Mouse (Mus musculus) left cerebral cortex, postnatal 4 days (tissue): ENCODE results near the gene Zic5. TPM values are rescaled to one million over a fixed set of nuclear protein-coding genes. Genes with fewer than 3 reads are reported as not detected.

Experiments
- DNase-seq: peaks from one replicate; pipeline ENCODE4 v3.0.0-alpha.2; 2022
- intact Hi-C: fragments of 180-260 bp; cut with DNase I; formaldehyde crosslinking; loops from one replicate; pipeline ENCODE4 v1.15.1; 2025
- total RNA-seq, 2 experiments: library from RNA; stranded (reverse); gene quantifications; 2 replicates each; pipeline ENCODE4 v1.2.3; 2021

Zic5 gene
- total RNA-seq, 2 experiments from 2014 or later = 3.9 to 5.1 TPM

DNA sequence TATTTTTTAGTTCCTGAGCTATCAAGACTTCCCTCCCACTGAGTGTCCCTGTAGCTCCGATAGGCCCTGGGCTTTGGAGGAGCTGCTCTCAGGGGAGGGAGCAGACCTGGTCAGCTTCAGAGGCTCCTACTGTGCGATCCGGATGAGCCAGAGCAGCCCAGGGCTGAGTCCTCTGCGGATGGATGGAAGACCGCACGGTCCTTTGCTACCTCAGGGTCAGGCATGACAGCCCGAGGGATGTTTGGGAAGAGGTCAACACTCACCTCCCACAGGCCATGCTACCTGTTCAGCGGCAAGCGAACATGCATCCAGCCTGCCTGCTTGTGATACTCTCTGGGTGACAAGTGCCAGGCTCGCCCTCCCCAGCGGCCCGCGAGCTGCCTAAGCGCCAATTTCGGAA is 15.7 kb upstream of the Zic5 start:
- intact Hi-C loops = loop anchor here (5.0 kb wide), 1 partner anchor 396 kb away; no protein-coding TSS in a partner anchor
- DNase-seq = peak; percentile 41

- intact Hi-C loops = loop anchor here (5.0 kb wide), 1 partner anchor 397 kb away; no protein-coding TSS in a partner anchor
Measured at GRCm38 (mm10) chr14:122480355-122480754, 14.9 kb upstream of the Zic5 start.

GRCm38 (mm10) chr14:122479461-122480109 is 14.1 kb upstream of the Zic5 start:
- intact Hi-C loops = loop anchor here (5.0 kb wide), 2 partner anchors 252 to 398 kb away; no protein-coding TSS in a partner anchor
- DNase-seq = no peak

More at GRCm38 (mm10) chr14:122480355-122480754, 14.9 kb upstream of the Zic5 start:
- DNase-seq = no peak

DNA sequence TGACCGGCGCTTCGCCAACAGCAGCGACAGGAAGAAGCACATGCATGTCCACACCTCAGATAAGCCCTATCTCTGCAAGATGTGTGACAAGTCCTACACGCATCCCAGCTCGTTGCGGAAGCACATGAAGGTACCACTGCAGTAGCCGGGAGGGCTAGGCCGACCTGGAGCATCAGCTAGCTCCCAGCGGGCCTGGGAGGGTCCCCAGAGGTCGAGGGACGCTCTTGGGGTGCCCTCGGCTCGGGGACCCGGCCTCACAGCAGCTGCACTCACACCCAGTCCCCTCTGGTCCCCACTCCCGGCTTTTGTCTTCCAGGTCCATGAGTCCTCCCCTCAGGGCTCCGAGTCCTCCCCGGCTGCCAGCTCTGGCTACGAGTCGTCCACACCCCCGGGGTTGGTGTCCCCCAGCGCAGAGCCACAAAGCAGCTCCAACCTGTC is 13.1 kb upstream of the Zic5 start:
- DNase-seq = peak; percentile 65
- intact Hi-C loops = loop anchor here (5.0 kb wide), 1 partner anchor 251 kb away; no protein-coding TSS in a partner anchor

DNA sequence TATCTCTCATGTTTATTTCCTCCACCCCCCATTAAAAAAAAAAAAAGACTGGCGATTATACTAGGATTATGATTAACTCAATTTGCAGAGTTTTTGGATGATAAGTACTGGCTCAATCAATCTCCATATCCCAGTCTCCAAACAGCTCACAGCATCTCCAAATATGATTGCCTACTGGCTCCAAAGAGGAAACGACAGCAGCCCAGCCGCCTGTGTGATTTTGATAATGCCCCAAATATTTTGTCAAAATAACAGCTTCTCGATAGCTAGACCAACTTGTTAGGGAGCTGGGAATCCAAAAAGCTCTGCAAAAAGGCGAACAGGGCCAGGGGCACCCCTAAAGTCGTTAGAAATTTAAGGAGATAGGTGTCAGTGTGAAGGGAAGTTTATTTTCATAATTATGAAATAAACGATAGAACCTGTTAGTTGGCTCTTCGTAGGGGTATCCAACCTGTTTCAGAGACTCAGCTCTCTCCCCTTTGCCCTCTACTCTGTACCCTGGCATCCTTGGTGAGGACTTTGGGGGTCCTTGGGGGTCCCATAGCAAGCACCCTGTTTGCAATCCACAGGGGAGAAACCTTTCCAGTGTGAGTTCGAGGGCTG is 12.6 kb upstream of the Zic5 start:
- DNase-seq = no peak
- intact Hi-C loops = loop anchor here (5.0 kb wide), 1 partner anchor 251 kb away; no protein-coding TSS in a partner anchor

DNA sequence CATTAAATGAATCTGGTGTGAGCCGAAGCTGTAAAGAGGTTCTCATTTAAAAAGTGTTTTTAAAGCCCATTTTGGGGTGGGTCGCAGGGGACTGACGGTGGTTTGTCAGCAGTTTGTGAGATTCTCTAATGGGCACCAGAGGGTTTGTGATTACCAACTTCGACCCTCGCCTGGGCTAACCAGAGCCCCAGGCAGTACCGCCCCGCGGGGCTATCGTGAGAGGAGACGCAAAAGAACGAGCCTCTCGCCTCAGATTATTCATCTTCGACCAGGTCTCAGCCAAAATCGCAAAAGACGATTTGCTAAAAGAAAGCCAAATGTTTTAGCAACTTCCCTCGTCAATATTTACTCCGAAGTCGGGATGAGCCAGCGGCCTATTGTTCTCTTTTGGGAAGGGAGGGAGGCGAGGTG is 11.8 kb upstream of the Zic5 start:
- no peak for DNase-seq
- intact Hi-C loops = loop anchor here (5.0 kb wide), 1 partner anchor 250 kb away; no protein-coding TSS in a partner anchor

DNA sequence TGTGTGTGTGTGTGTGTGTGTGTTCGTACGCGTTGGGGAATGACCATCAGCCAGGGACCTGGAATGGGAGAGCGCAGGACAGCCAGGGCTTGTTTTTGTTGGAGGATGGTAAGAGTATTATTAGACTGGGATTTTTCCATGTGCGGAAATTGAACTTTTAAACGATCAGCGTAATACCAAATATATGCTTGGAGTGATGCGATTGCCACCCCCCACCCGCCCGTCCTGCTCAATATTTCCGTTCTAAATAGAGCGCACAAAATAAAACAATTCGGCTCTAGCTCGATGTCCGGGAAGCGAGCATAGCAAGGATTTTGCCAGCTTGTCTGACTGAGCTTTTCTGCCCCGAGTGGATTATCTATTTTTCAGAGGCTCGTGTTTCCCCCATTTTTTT is 11.3 kb upstream of the Zic5 start:
- DNase-seq = no peak
- intact Hi-C loops = loop anchor here (5.0 kb wide), 1 partner anchor 250 kb away; no protein-coding TSS in a partner anchor

DNA sequence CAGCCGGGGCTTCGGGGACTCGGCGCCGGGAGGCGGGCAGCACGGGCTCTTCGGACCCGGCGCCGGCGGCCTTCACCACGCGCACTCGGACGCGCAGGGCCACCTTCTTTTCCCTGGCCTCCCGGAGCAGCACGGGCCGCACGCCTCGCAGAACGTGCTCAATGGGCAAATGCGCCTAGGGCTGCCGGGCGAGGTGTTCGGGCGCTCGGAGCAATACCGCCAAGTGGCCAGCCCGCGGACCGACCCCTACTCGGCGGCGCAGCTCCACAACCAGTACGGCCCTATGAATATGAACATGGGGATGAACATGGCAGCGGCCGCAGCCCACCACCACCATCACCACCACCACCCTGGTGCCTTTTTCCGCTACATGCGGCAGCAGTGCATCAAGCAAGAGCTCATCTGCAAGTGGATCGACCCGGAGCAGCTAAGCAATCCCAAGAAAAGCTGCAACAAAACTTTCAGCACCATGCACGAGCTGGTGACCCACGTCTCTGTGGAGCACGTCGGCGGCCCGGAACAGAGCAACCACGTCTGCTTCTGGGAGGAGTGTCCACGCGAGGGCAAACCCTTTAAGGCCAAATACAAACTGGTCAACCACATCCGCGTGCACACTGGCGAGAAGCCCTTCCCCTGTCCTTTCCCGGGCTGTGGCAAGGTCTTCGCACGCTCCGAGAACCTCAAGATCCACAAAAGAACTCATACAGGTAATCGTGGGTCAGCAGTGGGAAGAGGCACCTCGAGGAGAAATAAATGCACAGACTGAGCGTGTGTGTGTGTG is 10.8 kb upstream of the Zic5 start:
- DNase-seq = peak; percentile 37
- intact Hi-C loops = loop anchor here (5.0 kb wide), 1 partner anchor 249 kb away; no protein-coding TSS in a partner anchor

DNA sequence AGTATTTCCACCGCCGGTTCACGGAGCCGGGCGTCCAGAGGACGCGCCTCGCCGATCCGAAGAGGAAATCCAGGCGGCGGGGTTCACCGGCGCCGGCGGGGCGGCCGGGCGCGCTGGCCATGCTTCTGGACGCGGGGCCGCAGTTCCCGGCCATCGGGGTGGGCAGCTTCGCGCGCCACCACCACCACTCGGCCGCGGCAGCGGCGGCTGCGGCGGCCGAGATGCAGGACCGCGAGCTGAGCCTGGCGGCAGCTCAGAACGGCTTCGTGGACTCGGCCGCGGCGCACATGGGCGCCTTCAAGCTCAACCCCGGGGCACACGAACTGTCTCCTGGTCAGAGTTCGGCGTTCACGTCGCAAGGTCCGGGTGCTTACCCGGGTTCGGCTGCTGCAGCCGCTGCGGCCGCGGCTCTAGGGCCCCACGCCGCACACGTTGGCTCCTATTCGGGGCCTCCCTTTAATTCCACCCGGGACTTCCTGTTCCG is 10.1 kb upstream of the Zic5 start:
- DNase-seq = peak; percentile 30
- intact Hi-C loops = loop anchor here (5.0 kb wide), 1 partner anchor 248 kb away; no protein-coding TSS in a partner anchor

DNA sequence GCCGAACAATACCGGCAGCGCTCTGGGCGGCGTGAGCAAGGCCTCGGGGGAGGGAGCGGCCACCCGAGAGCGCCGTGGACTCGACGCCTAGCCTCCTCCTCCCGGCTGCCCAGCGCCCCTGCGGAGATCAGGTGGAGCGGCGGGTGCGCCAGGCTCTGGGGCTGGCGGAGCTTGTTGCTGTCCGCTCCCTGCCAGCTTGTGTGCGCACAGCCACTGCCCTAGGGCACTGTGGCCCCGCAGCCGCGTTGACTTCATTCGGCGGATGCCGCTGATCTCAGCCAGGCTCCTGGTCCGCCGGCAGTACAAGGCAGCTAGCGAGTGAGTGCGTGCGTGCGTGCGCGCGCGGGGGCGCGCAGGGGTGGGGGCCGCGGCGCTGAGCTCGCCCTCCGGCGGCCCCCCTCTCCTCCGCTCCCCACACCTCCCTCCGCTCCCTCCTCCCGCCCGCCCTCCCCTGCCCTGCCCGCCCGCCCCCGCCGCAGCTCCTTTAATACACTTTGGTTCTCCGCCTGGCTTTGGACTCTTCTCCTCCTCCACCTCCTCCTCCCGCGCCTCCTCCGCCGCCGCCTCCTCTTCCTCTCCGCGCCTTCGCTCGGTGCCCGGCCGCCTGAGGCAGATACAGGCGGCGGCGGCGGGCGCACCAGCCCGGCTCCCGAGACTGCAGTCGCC is 9.5 kb upstream of the Zic5 start, which contains the start of gene Zic2:
Gene Zic2 (plus strand): TSS at position 545 of the 666 bp plus-strand sequence.
- peak; percentile 93 for DNase-seq
- intact Hi-C loops = loop anchor here (5.0 kb wide), 1 partner anchor 248 kb away; no protein-coding TSS in a partner anchor

DNA sequence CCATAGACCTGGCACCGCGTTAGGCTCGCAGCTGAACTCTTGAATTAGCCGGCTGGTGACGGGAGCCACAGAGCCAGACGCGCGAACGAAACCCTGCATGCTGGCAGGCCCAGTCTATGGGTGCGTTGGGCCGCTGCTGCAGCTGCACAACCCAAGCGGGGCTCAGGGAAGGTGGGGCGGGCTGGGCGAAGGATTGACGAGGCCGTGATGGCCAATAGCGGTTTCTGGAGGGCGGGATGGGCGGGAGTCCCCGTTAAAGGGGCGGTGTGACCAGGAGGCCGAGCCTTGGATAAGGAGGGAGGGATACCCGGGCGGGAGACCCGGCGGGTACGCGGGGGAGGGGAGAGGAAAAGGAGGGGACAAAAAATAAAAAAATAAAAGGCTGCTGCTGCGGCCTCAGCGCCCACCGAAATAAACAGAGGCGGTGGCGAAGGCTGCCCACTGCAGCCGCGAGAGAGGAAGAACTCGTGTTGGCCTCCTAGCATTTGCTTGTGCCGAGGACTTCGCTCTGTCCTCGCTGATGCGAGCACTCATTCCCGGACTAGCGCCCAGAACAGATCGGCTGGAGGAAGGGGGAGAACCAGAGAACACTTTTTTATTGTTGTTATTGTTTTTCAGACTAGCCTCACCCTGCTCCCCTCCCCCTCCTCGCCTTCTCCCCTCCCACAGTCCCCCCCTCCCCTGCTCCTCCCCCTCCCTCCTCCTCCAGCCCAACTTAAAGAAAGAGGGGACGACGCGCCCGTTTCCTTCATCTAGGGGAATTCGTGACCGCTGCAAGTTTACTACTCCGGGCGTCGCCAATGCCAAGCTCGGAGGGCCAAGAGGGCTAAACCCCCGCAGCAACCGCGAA is 8.8 kb upstream of the Zic5 start:
- peak; percentile 95 for DNase-seq
- intact Hi-C loops = no loop called here

- intact Hi-C loops = no loop called here
- peak; percentile 61 for DNase-seq
Measured at GRCm38 (mm10) chr14:122473211-122473751, 7.8 kb upstream of the Zic5 start.

- intact Hi-C loops = no loop called here
- DNase-seq = no peak
Measured at GRCm38 (mm10) chr14:122472647-122473046, 7.2 kb upstream of the Zic5 start.

GRCm38 (mm10) chr14:122472161-122472560 is 6.7 kb upstream of the Zic5 start:
- peak; percentile 59 for DNase-seq

GRCm38 (mm10) chr14:122471449-122472085 is 6.1 kb upstream of the Zic5 start:
- DNase-seq = peak; percentile 83
- intact Hi-C loops = no loop called here

More at GRCm38 (mm10) chr14:122472161-122472560, 6.7 kb upstream of the Zic5 start:
- intact Hi-C loops = no loop called here

- DNase-seq = peak; percentile 52
- intact Hi-C loops = no loop called here
Measured at GRCm38 (mm10) chr14:122468971-122469755, 3.7 kb upstream of the Zic5 start.
